ENCODE assay signal across 8 mouse cellular contexts in genomic region chr1:152386188-152386835, GRCm38 (mm10). TPM values are rescaled to one million over a fixed set of nuclear protein-coding genes. Genes with fewer than 3 reads are reported as not detected.
A peak's percentile ranks its signal among the peaks of the same experiment; 100 is the strongest.
DNase-seq lines count a peak whose midpoint lies in the region; ATAC-seq and TF ChIP-seq lines count a peak whose summit lies in the region.

Gene Tsen15 (minus strand): TSS chr1:152386688.

- TF ChIP-seq RAD21 in CH12.LX (IDR thresholded peaks at IDR 0.05; ENCODE audit: low read depth, low read length) = no peak

- dilution Hi-C loops in CH12.LX (cut with MboI; ENCODE audit: extremely low pct_ligation_motif_present, extremely low pct_unique_long_range_greater_than_20kb, low sequenced_read_pairs) = no loop called here

- ATAC-seq in forebrain, embryonic 11.5 days (replicated peaks; ENCODE audit: low FRiP score) = peak; percentile 98
- ATAC-seq in heart, embryonic 15.5 days (replicated peaks; ENCODE audit: insufficient number of reproducible peaks, insufficient read depth, low FRiP score, low read depth) = peak; percentile 93
- peak; percentile 98 for ATAC-seq in liver, embryonic 13.5 days (ENCODE audit: low read depth)
- ATAC-seq in stomach, embryonic 14.5 days (ENCODE audit: insufficient number of reproducible peaks, insufficient read depth, low FRiP score, low read depth) = peak; percentile 97

- in situ Hi-C loops in CH12.LX (cut with MboI; ENCODE audit: low pct_ligation_motif_present, low pct_unique_long_range_greater_than_20kb, low sequenced_read_pairs) = no loop called here

- H3K27ac ChIP-seq in CH12.LX (ENCODE audit: insufficient read depth, low read depth) = no peak within 1 kb of the TSS
- no peak within 1 kb of the TSS for H3K27ac ChIP-seq in forebrain, embryonic 11.5 days (ENCODE audit: low read depth, low read length)
- H3K27ac ChIP-seq in heart, embryonic 15.5 days = 0 out of 2 replicates have a peak within 1 kb of the TSS, but pooled peaks have one; percentile 35
- H3K27ac ChIP-seq in liver, embryonic 13.5 days = peak within 1 kb of the TSS; percentile 74
- no peak within 1 kb of the TSS for H3K27ac ChIP-seq in stomach, embryonic 14.5 days (ENCODE audit: low read length)

- peak within 1 kb of the TSS; percentile 65 for H3K9ac ChIP-seq in CH12.LX (ENCODE audit: insufficient read depth, low read depth)
- H3K9ac ChIP-seq in forebrain, embryonic 11.5 days (ENCODE audit: low read length) = peak within 1 kb of the TSS; percentile 75
- H3K9ac ChIP-seq in heart, embryonic 15.5 days = peak within 1 kb of the TSS; percentile 83
- peak within 1 kb of the TSS; percentile 89 for H3K9ac ChIP-seq in liver, embryonic 13.5 days
- peak within 1 kb of the TSS; percentile 61 for H3K9ac ChIP-seq in stomach, embryonic 14.5 days (replicated peaks; ENCODE audit: low read depth, low read length)

- H3K4me3 ChIP-seq in CH12.LX (replicated peaks in 1 of 3; ENCODE audit: low read depth in 2 of 3, low read length in 2 of 3, poor library complexity in 1 of 3) = peak within 1 kb of the TSS; percentile 86 to 96 (median 87)
- peak within 1 kb of the TSS; percentile 84 for H3K4me3 ChIP-seq in forebrain, embryonic 11.5 days (ENCODE audit: low read depth, low read length)
- peak within 1 kb of the TSS; percentile 85 for H3K4me3 ChIP-seq in heart, embryonic 15.5 days
- peak within 1 kb of the TSS; percentile 85 for H3K4me3 ChIP-seq in liver, embryonic 13.5 days (replicated peaks)
- peak within 1 kb of the TSS; percentile 69 for H3K4me3 ChIP-seq in stomach, embryonic 14.5 days (ENCODE audit: low read depth, low read length)

- under 1% methylated on average over 57 of the region's 57 CpGs for WGBS in forebrain, embryonic 11.5 days
- WGBS in heart, embryonic 15.5 days = under 1% methylated on average over 57 of the region's 57 CpGs
- under 1% methylated on average over 47 of the region's 57 CpGs for WGBS in liver, embryonic 13.5 days (ENCODE audit: insufficient replicate concordance)
- under 1% methylated on average over 54 of the region's 57 CpGs for WGBS in stomach, embryonic 14.5 days

- no peaks in the 10 kb centered on the region for H3K9me3 ChIP-seq in CH12.LX (replicated peaks; ENCODE audit: low read length)
- H3K9me3 ChIP-seq in forebrain, embryonic 11.5 days (ENCODE audit: control insufficient read depth, low read length) = no peaks in the 10 kb centered on the region
- H3K9me3 ChIP-seq in heart, embryonic 15.5 days (replicated peaks) = no peaks in the 10 kb centered on the region
- H3K9me3 ChIP-seq in liver, embryonic 13.5 days (replicated peaks) = no peaks in the 10 kb centered on the region
- no peaks in the 10 kb centered on the region for H3K9me3 ChIP-seq in stomach, embryonic 14.5 days (ENCODE audit: control insufficient read depth, low read depth, low read length)

- no peak for TF ChIP-seq EP300 in CH12.LX (IDR thresholded peaks at IDR 0.05; ENCODE audit: low read length)

- TF ChIP-seq CTCF in CH12.LX (conservative IDR thresholded peaks at IDR 0.05 in 1 of 2, IDR thresholded peaks at IDR 0.05 in 1 of 2; ENCODE audit: low read depth in 2 of 2, low read length in 2 of 2) = no peak

- peaks cover 9 to 25% of the 10 kb centered on the region in 2 experiments for H3K36me3 ChIP-seq in CH12.LX (replicated peaks in 1 of 2; ENCODE audit: control insufficient read depth in 1 of 2, insufficient read depth in 1 of 2, low read length in 1 of 2)
- H3K36me3 ChIP-seq in forebrain, embryonic 11.5 days (ENCODE audit: control insufficient read depth, insufficient read depth, low read length) = no peaks in the 10 kb centered on the region
- peaks cover 6% of the 10 kb centered on the region; the same call in 1 of the 2 replicates for H3K36me3 ChIP-seq in heart, embryonic 15.5 days
- peaks cover 18% of the 10 kb centered on the region for H3K36me3 ChIP-seq in liver, embryonic 13.5 days
- H3K36me3 ChIP-seq in stomach, embryonic 14.5 days (ENCODE audit: control insufficient read depth, insufficient read depth, low read length) = no peaks in the 10 kb centered on the region

- peaks cover 14% of the 10 kb centered on the region for H3K79me2 ChIP-seq in CH12.LX (replicated peaks; ENCODE audit: control insufficient read depth, extremely low read depth, insufficient read depth, poor library complexity, severe bottlenecking)

- DNase-seq in CH12.LX (ENCODE audit: extremely low read depth) = peak; percentile 84
- peak; percentile 65 for DNase-seq in c-Kit-positive CD71-positive TER-119-negative erythroid progenitor cells, embryonic 14.5 days (ENCODE audit: low read depth)
- peak; percentile 85 for DNase-seq in forebrain, embryonic 11.5 days (ENCODE audit: low spot score)
- peak; percentile 94 to 97 for DNase-seq in kidney, postnatal 25 days
- DNase-seq in liver, embryonic 13.5 days = peak; percentile 80
- peak; percentile 48 to 74 for DNase-seq in natural killer cell, adult 2 months (ENCODE audit: low spot score in 2 of 2)

- peak within 1 kb of the TSS; percentile 52 for H3K4me2 ChIP-seq in CH12.LX (ENCODE audit: insufficient read depth, low read depth, poor library complexity, severe bottlenecking)
- peak within 1 kb of the TSS; percentile 79 for H3K4me2 ChIP-seq in forebrain, embryonic 11.5 days (ENCODE audit: low read depth, low read length, severe bottlenecking)
- H3K4me2 ChIP-seq in heart, embryonic 15.5 days = peak within 1 kb of the TSS; percentile 68
- H3K4me2 ChIP-seq in liver, embryonic 13.5 days = peak within 1 kb of the TSS; percentile 77
- H3K4me2 ChIP-seq in stomach, embryonic 14.5 days (replicated peaks; ENCODE audit: low read depth, low read length) = peak within 1 kb of the TSS; percentile 41

- H3K27me3 ChIP-seq in CH12.LX (replicated peaks) = no peaks in the 10 kb centered on the region
- H3K27me3 ChIP-seq in forebrain, embryonic 11.5 days (ENCODE audit: control insufficient read depth, insufficient read depth, low read length) = no peaks in the 10 kb centered on the region
- no peaks in the 10 kb centered on the region for H3K27me3 ChIP-seq in heart, embryonic 15.5 days
- no peaks in the 10 kb centered on the region for H3K27me3 ChIP-seq in liver, embryonic 13.5 days
- H3K27me3 ChIP-seq in stomach, embryonic 14.5 days (ENCODE audit: control insufficient read depth, insufficient read depth, low read length) = no peaks in the 10 kb centered on the region

- TF ChIP-seq POLR2A in CH12.LX (IDR thresholded peaks at IDR 0.05; ENCODE audit: low read depth, low read length) = peak; percentile 86

- H3K4me1 ChIP-seq in CH12.LX (ENCODE audit: control insufficient read depth in 1 of 2, insufficient read depth in 2 of 2) = peaks cover 3 to 13% of the 10 kb centered on the region in 2 experiments
- H3K4me1 ChIP-seq in forebrain, embryonic 11.5 days (replicated peaks; ENCODE audit: control insufficient read depth, insufficient read depth, low read length) = no peaks in the 10 kb centered on the region
- H3K4me1 ChIP-seq in heart, embryonic 15.5 days (replicated peaks) = no peaks in the 10 kb centered on the region
- peaks cover 16% of the 10 kb centered on the region for H3K4me1 ChIP-seq in liver, embryonic 13.5 days (replicated peaks)
- H3K4me1 ChIP-seq in stomach, embryonic 14.5 days (ENCODE audit: control insufficient read depth, insufficient read depth, low read length) = no peaks in the 10 kb centered on the region

TF ChIP-seq in CH12.LX, 34 proteins besides CTCF, POLR2A, EP300 and RAD21 (continues in another document):
- peak; percentile 57; the same call in 1 of the 2 replicates for TF ChIP-seq SIN3A (IDR thresholded peaks at IDR 0.05; ENCODE audit: low read length)
- no peak for TF ChIP-seq BHLHE40 (IDR thresholded peaks at IDR 0.05; ENCODE audit: low read depth, low read length)
- TF ChIP-seq ELF1 (IDR thresholded peaks at IDR 0.05; ENCODE audit: low read depth, low read length) = peak; percentile 73
- TF ChIP-seq MXI1 (IDR thresholded peaks at IDR 0.05; ENCODE audit: low read depth, low read length) = peak; percentile 75
- no peak for TF ChIP-seq POLR2AphosphoS2 (IDR thresholded peaks at IDR 0.05; ENCODE audit: low read depth, low read length)
- TF ChIP-seq RCOR1 (conservative IDR thresholded peaks at IDR 0.05; ENCODE audit: low read depth, low read length) = no peak
- no peak for TF ChIP-seq CHD2 (IDR thresholded peaks at IDR 0.05; ENCODE audit: low read length)
- peak; percentile 61; the same call in 1 of the 2 replicates for TF ChIP-seq KAT2A (IDR thresholded peaks at IDR 0.05; ENCODE audit: insufficient replicate concordance, low read length)
- peak; percentile 94 for TF ChIP-seq TCF12 (IDR thresholded peaks at IDR 0.05; ENCODE audit: low read depth, low read length)
- peak; percentile 82 for TF ChIP-seq HCFC1 (IDR thresholded peaks at IDR 0.05; ENCODE audit: low read depth, low read length)
- TF ChIP-seq MEF2A (IDR thresholded peaks at IDR 0.05; ENCODE audit: borderline replicate concordance, low read depth, low read length) = peak; percentile 44; the same call in 1 of the 2 replicates
- TF ChIP-seq JUND (conservative IDR thresholded peaks at IDR 0.05; ENCODE audit: low read depth, low read length) = no peak
- TF ChIP-seq MYC (IDR thresholded peaks at IDR 0.05; ENCODE audit: low read depth, low read length) = 0 out of 2 replicates have a peak, but pooled peaks have one; percentile 17
- TF ChIP-seq ZC3H11A (IDR thresholded peaks at IDR 0.05; ENCODE audit: low read depth, low read length) = no peak
- no peak for TF ChIP-seq USF2 (conservative IDR thresholded peaks at IDR 0.05; ENCODE audit: low read depth, low read length)
- no peak for TF ChIP-seq CHD1 (IDR thresholded peaks at IDR 0.05; ENCODE audit: low read depth, low read length)
- TF ChIP-seq NELFE (IDR thresholded peaks at IDR 0.05; ENCODE audit: low read depth, low read length) = peak; percentile 69
- TF ChIP-seq ZMIZ1 (IDR thresholded peaks at IDR 0.05; ENCODE audit: low read depth, low read length) = peak; percentile 60; the same call in 1 of the 2 replicates
- TF ChIP-seq JUN (IDR thresholded peaks at IDR 0.05; ENCODE audit: insufficient read depth, low read depth, low read length) = no peak
- no peak for TF ChIP-seq PAX5 (IDR thresholded peaks at IDR 0.05; ENCODE audit: low read length)
- TF ChIP-seq USF1 (IDR thresholded peaks at IDR 0.05; ENCODE audit: low read depth, low read length) = no peak
- TF ChIP-seq ZKSCAN1 (IDR thresholded peaks at IDR 0.05; ENCODE audit: borderline replicate concordance, low read depth, low read length) = no peak
- no peak for TF ChIP-seq GABPA (IDR thresholded peaks at IDR 0.05; ENCODE audit: insufficient replicate concordance, low read depth, low read length)

RNA-seq across cellular contexts. Expression of gene Tsen15, which starts in this region (rescaled TPM):
- total RNA-seq in CH12.LX (2012; rRNA removed) (23.1 and 26.8 TPM in 2 replicates), CH12.LX (2014; rRNA removed) (65.3 and 65.9 TPM in 2 replicates)
- 40.9 and 42.3 TPM in 2 replicates for polyA plus RNA-seq in CH12.LX (2012; ENCODE audit: insufficient read length, low read depth)
- 73.5 and 76.8 TPM in 2 replicates for polyA plus RNA-seq in forebrain, embryonic 11.5 days (2014; fragmentation: Nextera tagmentation; extraction: Ambion mirVana)
- polyA plus RNA-seq in heart, embryonic 15.5 days (2015; fragmentation: Nextera tagmentation; extraction: Ambion mirVana) = 45.3 and 49.3 TPM in 2 replicates
- 36.7 and 39.3 TPM in 2 replicates for polyA plus RNA-seq in liver, embryonic 13.5 days (2015; fragmentation: Nextera tagmentation; extraction: Ambion mirVana)
- polyA plus RNA-seq in stomach, embryonic 14.5 days (2014; fragmentation: Nextera tagmentation; extraction: Ambion mirVana) = 82.8 and 87.7 TPM in 2 replicates

Comparison
In these comparisons a context has a peak if more than half of its experiments do, and no peak if none do; other contexts are left out.
1. H3K27ac ChIP-seq: peak in heart, embryonic 15.5 days (single experiment) and liver, embryonic 13.5 days (single experiment); none in CH12.LX (single experiment), forebrain, embryonic 11.5 days (single experiment) and stomach, embryonic 14.5 days (single experiment).
2. Peak in every context shown above with its lines, with median percentiles within 50 percentile points of each other: DNase-seq, H3K4me2 ChIP-seq, H3K4me3 ChIP-seq, H3K9ac ChIP-seq and ATAC-seq.